Mouse (Mus musculus) lung, embryonic 15.5 days (tissue): ENCODE data around the gene Gp6. TPM values are rescaled to one million over a fixed set of nuclear protein-coding genes. Genes with fewer than 3 reads are reported as not detected.
"Not testable (repeated sequence)": the region's sequence is repeated elsewhere in the genome, so short reads cannot be mapped to it uniquely, and the experiment has no call there.

Experiments
- ATAC-seq: fragments of 200-750 bp; cut with Nextera tagmentation; 2 replicates; pipeline ENCODE4 v1.8.0; 2017; ENCODE audit warnings: moderate number of reproducible peaks, borderline replicate concordance; ENCODE audit not compliant: low FRiP score, low TSS enrichment; ENCODE audit errors: extremely low read depth
- H3K27ac ChIP-seq: fragments of 300-500 bp; sonication (generic); 2 replicates; pipeline ENCODE4 v1.5.1; 2015; ENCODE audit warnings: moderate library complexity, mild to moderate bottlenecking, inconsistent platforms
- H3K27me3 ChIP-seq: fragments of 300-500 bp; sonication (generic); 2 replicates; pipeline ENCODE4 v1.6.1; 2015; ENCODE audit warnings: inconsistent platforms
- H3K36me3 ChIP-seq: fragments of 300-500 bp; sonication (generic); 2 replicates; pipeline ENCODE4 v1.6.1; 2015; ENCODE audit warnings: inconsistent platforms
- H3K4me1 ChIP-seq: fragments of 300-500 bp; sonication (generic); 2 replicates; pipeline ENCODE4 v1.6.1; 2015; ENCODE audit warnings: inconsistent platforms
- H3K4me2 ChIP-seq: fragments of 300-500 bp; sonication (generic); 2 replicates; pipeline ENCODE4 v1.6.1; 2015; ENCODE audit warnings: inconsistent platforms, mild to moderate bottlenecking, moderate library complexity
- H3K4me3 ChIP-seq: fragments of 300-500 bp; sonication (generic); 2 replicates; pipeline ENCODE4 v1.5.1; 2015; ENCODE audit warnings: mild to moderate bottlenecking, inconsistent platforms
- H3K9ac ChIP-seq: fragments of 300-500 bp; sonication (generic); 2 replicates; pipeline ENCODE4 v1.6.1; 2015; ENCODE audit warnings: inconsistent platforms
- H3K9me3 ChIP-seq: fragments of 300-500 bp; sonication (generic); 2 replicates; pipeline ENCODE4 v1.6.1; 2016; ENCODE audit warnings: inconsistent platforms
- WGBS: fragments of 180-500 bp; shearing (Covaris S2); methylation state at CpG from one replicate; pipeline ENCODE4 v1.1.7; 2015; 5-methylcytosine and 5-hydroxymethylcytosine counted together
- polyA plus RNA-seq: library from polyadenylated mRNA; unstranded; fragments of >200 nt; fragmentation: Nextera tagmentation; extraction: Ambion mirVana; gene quantifications from 2 replicates; pipeline ENCODE4 v1.2.1, GENCODE M21; 2015

Gp6 gene
- 0.78 and 0.80 TPM in 2 replicates for polyA plus RNA-seq

DNA sequence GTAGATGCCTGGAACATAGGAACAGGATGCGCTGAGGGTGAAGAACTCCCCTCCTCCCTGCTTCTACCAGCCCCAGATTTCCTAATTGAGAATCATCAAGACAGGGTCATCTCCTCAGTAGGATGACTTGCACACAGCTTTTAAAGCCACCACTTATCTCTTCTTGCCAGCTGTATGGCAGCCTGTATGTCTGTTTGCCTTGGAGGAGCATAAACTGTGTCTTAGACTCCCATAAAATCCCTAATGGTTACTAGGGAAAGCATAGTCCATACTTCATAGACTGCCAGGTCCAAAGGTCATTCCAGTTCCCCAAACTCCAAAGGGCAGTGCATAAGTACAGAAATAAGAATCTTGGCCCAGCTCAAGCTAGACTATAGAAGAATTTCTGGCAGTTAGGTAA is at the start of gene Gp6:
TSS of gene Gp6 (minus strand) at position 15 of the 400 bp plus-strand sequence.
- no peaks in the 10 kb centered on the region for H3K9me3 ChIP-seq
- ATAC-seq, result no peak
- H3K4me1 ChIP-seq, result no peaks in the 10 kb centered on the region
- WGBS, result 82% methylated on average over 1 of the region's 1 CpGs
- no peak within 1 kb of the TSS for H3K4me3 ChIP-seq
- no peak within 1 kb of the TSS for H3K9ac ChIP-seq
- no peak within 1 kb of the TSS for H3K4me2 ChIP-seq
- H3K27ac ChIP-seq, result no peak within 1 kb of the TSS
- H3K27me3 ChIP-seq, result no peaks in the 10 kb centered on the region
- H3K36me3 ChIP-seq, result no peaks in the 10 kb centered on the region

- no peaks in the 10 kb centered on the region for H3K27me3 ChIP-seq
- H3K4me3 ChIP-seq, result no peak overlapping the region
- peaks cover 21% of the 10 kb centered on the region for H3K36me3 ChIP-seq
- H3K9ac ChIP-seq, result no peak overlapping the region
- no peak for ATAC-seq
- peaks cover 17% of the 10 kb centered on the region for H3K4me1 ChIP-seq
- H3K27ac ChIP-seq, result no peak overlapping the region
- H3K9me3 ChIP-seq, result no peaks in the 10 kb centered on the region
- no peak overlapping the region for H3K4me2 ChIP-seq
- WGBS, result 4% methylated on average over 1 of the region's 1 CpGs
These were observed 49.6 kb upstream of the Gp6 start for GRCm38 (mm10) chr7:4447138-4447537.

DNA sequence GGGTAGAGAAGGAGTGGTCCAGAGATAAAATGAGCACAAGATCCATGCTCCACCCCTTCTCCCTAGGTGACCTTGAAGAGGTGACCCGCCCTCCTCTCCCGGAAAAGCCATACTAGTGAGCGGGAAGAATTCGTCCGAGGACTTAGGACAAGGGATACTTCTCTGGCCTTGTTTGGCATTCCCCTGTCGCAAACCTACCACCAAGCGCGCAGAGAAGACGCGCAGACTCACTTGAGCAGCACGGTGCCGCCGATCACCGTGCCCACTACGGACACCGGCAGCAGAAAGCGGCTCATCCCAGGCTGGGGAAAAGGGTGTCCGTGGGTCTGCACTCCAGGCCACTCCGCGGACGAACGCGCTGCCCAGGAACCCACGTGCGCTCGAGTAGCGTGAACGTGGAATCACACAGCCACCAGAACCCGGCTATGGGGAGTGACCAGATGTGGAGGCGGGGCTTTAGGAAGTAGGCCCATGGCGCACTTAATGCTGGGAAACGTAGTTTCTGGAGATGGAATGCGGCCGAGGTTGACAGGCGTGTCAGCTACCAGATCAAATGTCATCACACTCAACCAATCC is 47.8 kb upstream of the Gp6 start, which contains the start of gene Rdh13:
TSS of gene Rdh13 (minus strand) at position 434 of the 576 bp plus-strand sequence.
- peak; percentile 96 for ATAC-seq
- Histone ChIP-seq H3K4me3 (peak within 1 kb of the TSS; percentile 92), H3K4me1 (peaks cover 17% of the 10 kb centered on the region), H3K36me3 (peaks cover 33% of the 10 kb centered on the region), H3K9me3 (no peaks in the 10 kb centered on the region), H3K4me2 (peak within 1 kb of the TSS; percentile 67), H3K9ac (peak within 1 kb of the TSS; percentile 78), H3K27ac (peak within 1 kb of the TSS; percentile 84), H3K27me3 (no peaks in the 10 kb centered on the region)
- 0% methylated on average over 35 of the region's 35 CpGs for WGBS

- Histone ChIP-seq H3K4me1 (peaks cover 10% of the 10 kb centered on the region), H3K27me3 (no peaks in the 10 kb centered on the region), H3K4me2 (no peak overlapping the region), H3K4me3 (no peak overlapping the region), H3K36me3 (peaks cover 58% of the 10 kb centered on the region), H3K9me3 (no peaks in the 10 kb centered on the region), H3K27ac (no peak overlapping the region), H3K9ac (no peak overlapping the region)
- no peak for ATAC-seq
- WGBS, result 91% methylated on average over 10 of the region's 10 CpGs
These were observed 43.0 kb upstream of the Gp6 start for GRCm38 (mm10) chr7:4440549-4440948.

DNA sequence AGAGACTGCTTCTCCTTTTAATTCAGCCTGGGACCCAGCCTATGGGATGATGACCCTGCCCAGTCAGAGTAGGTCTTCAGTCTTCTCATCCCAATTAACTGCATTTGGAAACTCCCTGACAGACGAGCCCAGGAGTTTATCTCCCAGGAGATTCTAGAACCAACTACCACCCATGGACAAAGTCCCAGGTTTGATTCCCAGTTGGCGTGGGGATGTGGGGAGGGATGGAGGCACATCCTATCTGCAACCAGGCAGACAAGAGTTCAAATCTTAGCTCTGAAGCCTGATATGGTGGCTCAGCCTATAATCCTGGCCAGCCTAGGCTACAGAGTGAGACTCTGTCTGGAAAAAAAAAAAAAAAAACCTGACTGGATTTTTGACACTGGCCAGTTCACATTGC is 40.2 kb upstream of the Gp6 start:
- Histone ChIP-seq H3K9me3 (no peaks in the 10 kb centered on the region), H3K4me2 (no peak overlapping the region), H3K9ac (no peak overlapping the region), H3K27ac (no peak overlapping the region), H3K4me1 (no peaks in the 10 kb centered on the region), H3K27me3 (no peaks in the 10 kb centered on the region), H3K4me3 (no peak overlapping the region), H3K36me3 (peaks cover 67% of the 10 kb centered on the region)
- 89% methylated on average over 2 of the region's 2 CpGs for WGBS
- ATAC-seq, result no peak

- 83% methylated on average over 8 of the region's 8 CpGs for WGBS
- H3K4me2 ChIP-seq, result no peak overlapping the region
- no peaks in the 10 kb centered on the region for H3K27me3 ChIP-seq
- H3K27ac ChIP-seq, result no peak overlapping the region
- H3K4me1 ChIP-seq, result no peaks in the 10 kb centered on the region
- H3K36me3 ChIP-seq, result peaks cover 75% of the 10 kb centered on the region
- H3K9ac ChIP-seq, result no peak overlapping the region
- no peak for ATAC-seq
- no peaks in the 10 kb centered on the region for H3K9me3 ChIP-seq
- H3K4me3 ChIP-seq, result no peak overlapping the region
These were observed 34.5 kb upstream of the Gp6 start for GRCm38 (mm10) chr7:4432026-4432425.

- no peaks in the 10 kb centered on the region for H3K4me1 ChIP-seq
- WGBS, result 80% methylated on average over 6 of the region's 6 CpGs
These were observed 34.0 kb upstream of the Gp6 start for GRCm38 (mm10) chr7:4431548-4431947.

DNA sequence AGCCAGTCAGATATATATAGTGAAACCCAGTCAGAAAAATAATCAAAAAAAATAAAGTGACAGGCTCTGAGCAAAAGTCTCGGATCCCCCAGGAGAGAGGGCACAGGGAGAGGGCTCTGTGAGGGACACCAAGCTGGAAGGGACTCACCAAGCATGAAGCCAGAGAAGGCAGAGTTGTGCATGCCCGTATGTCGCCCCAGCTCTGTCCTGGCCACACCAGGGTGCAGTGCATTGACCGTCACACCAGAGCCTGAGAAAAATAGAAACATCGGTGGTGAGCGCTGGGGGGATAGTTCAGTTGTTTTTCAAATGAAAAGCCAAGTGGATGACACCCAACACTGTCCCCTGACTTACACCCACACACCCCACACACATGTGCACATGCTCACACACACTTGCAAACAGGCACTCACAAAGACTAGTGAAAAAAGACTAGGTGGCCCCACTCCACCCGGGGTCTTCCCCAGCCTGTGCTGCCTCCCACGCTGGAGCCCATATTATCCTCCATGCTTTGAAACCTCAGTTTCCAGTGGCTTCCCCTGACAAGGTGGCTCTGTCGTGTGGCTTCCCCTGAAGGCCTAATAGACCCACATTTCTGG is 32.8 kb upstream of the Gp6 start:
- 87% methylated on average over 9 of the region's 9 CpGs for WGBS

More at GRCm38 (mm10) chr7:4431548-4431947, 34.0 kb upstream of the Gp6 start:
- H3K27me3 ChIP-seq, result no peaks in the 10 kb centered on the region
- no peak overlapping the region for H3K4me2 ChIP-seq
- no peak overlapping the region for H3K4me3 ChIP-seq
- no peak for ATAC-seq
- H3K9ac ChIP-seq, result no peak overlapping the region
- peaks cover 76% of the 10 kb centered on the region for H3K36me3 ChIP-seq
- H3K27ac ChIP-seq, result no peak overlapping the region
- H3K9me3 ChIP-seq, result no peaks in the 10 kb centered on the region

DNA sequence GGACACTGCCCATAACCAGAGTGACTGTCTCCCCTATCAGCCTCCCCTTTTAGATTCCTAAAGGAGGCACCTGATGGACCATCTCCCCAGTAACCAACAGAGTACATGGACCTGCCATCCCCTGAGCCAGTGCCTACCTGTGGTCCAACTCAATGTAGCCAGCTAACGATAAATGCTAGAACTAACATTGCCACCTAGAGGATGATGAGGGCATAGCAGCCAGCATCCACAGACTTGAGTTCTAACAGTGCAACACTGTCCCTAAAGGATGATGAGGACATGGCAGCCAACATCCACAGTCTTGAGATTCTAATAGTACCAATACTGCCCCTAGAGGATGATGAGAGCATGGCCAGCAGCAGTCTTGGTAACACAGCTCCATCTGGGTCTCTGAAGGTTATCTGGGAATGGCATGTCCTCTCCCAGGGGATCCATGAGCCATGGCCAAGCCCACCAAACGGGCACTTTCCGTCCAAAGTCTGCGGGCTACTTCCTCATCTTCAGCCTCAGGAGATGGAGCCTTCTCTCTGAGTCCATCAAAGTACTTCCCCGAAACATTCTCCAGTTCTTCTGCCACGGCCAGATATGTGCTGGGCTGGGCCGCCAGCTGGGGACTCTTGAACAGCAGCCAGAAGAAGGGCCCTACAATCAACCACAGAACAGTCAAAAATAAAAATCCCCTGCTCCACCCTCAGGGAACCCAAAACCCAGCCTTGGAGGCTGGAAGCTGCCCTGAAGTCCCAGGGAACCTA is 29.8 kb upstream of the Gp6 start:
- ATAC-seq, result peak; percentile 84
- no peak overlapping the region for H3K4me3 ChIP-seq
- WGBS, result 68% methylated on average over 7 of the region's 7 CpGs
- H3K27ac ChIP-seq, result no peak overlapping the region
- H3K9ac ChIP-seq, result no peak overlapping the region
- H3K36me3 ChIP-seq, result peaks cover 59% of the 10 kb centered on the region
- H3K4me1 ChIP-seq, result no peaks in the 10 kb centered on the region
- H3K4me2 ChIP-seq, result no peak overlapping the region
- H3K9me3 ChIP-seq, result no peaks in the 10 kb centered on the region
- H3K27me3 ChIP-seq, result no peaks in the 10 kb centered on the region

More for the DNA sequence above, 32.8 kb upstream of the Gp6 start:
- H3K9me3 ChIP-seq, result no peaks in the 10 kb centered on the region
- no peak overlapping the region for H3K9ac ChIP-seq
- H3K4me2 ChIP-seq, result no peak overlapping the region
- peaks cover 76% of the 10 kb centered on the region for H3K36me3 ChIP-seq
- ATAC-seq, result no peak
- no peaks in the 10 kb centered on the region for H3K27me3 ChIP-seq
- no peak overlapping the region for H3K4me3 ChIP-seq
- H3K4me1 ChIP-seq, result no peaks in the 10 kb centered on the region
- no peak overlapping the region for H3K27ac ChIP-seq

- ATAC-seq, result no peak
- Histone ChIP-seq H3K9me3 (no peaks in the 10 kb centered on the region), H3K4me3 (no peak overlapping the region), H3K4me1 (no peaks in the 10 kb centered on the region), H3K36me3 (0 out of 2 replicates have a peak, but pooled peaks cover 9% of the 10 kb centered on the region), H3K27ac (no peak overlapping the region), H3K4me2 (no peak overlapping the region), H3K27me3 (no peaks in the 10 kb centered on the region), H3K9ac (no peak overlapping the region)
- WGBS, result 57% methylated on average over 4 of the region's 4 CpGs
These were observed 22.7 kb upstream of the Gp6 start for GRCm38 (mm10) chr7:4420230-4420629.

DNA sequence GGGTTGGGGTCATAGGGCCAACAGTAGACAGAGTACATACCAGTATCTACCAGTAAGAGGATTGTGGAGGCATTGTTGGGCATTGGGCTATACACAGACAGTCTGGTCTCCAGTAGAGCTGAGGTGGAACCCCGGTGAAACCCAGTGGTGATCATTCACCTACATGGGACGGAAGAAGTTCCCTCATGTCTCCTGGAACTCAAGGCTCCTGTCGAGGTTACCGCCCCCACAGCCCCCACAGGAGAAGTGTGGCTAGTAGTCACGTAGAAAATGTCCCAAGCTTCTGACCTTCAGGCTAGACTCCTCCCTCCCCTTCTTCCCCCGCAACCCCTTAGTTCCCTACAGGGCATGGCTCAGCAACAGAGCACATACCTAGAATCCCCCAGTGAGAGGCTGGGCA is 22.1 kb upstream of the Gp6 start:
- Histone ChIP-seq H3K9ac (no peak overlapping the region), H3K4me2 (no peak overlapping the region), H3K27me3 (no peaks in the 10 kb centered on the region), H3K9me3 (no peaks in the 10 kb centered on the region), H3K36me3 (0 out of 2 replicates have a peak, but pooled peaks cover 9% of the 10 kb centered on the region), H3K27ac (no peak overlapping the region), H3K4me1 (no peaks in the 10 kb centered on the region), H3K4me3 (no peak overlapping the region)
- WGBS, result 72% methylated on average over 6 of the region's 6 CpGs
- ATAC-seq, result 0 out of 2 replicates have a peak, but pooled peaks have one; percentile 8

- H3K27me3 ChIP-seq, H3K4me2 ChIP-seq, H3K4me1 ChIP-seq, H3K9me3 ChIP-seq, H3K9ac ChIP-seq, H3K4me3 ChIP-seq, H3K36me3 ChIP-seq, ATAC-seq, H3K27ac ChIP-seq: not testable (repeated sequence)
- 94% methylated on average over 15 of the region's 15 CpGs for WGBS
These were observed 14.9 kb upstream of the Gp6 start for GRCm38 (mm10) chr7:4412406-4412805.
